Comparison of ENCODE assay signal across 9 mouse cellular contexts in the genomic region with DNA sequence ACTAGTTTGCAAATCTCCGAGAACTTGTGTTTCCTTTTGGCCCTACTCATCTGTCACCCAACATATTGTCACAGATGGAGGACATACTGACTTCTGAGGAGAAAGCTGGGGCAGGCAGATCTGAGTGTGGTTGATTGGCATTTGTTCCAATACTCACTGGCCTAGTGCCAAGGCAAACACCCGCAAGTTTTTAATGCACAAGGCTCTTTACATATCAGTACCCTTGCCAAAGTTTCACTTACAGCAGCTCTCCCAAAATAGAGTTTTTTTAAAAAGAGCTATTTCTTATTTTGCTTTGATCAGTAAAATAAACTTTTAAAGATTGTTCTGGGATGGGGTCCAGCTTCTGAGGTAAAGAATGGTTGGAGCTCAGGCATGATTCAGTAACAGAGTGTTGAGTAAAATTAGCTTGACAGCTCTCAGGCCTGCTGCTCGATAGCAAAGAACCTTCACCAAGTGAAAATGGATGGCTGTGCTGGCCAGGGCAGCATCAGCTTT.
DNase-seq lines count a peak whose midpoint lies in the region; ATAC-seq and TF ChIP-seq lines count a peak whose summit lies in the region.
"Had no signal": no experiment of that assay in that cellular context is flagged by ENCODE, and none has a peak within 500 bp of the region (broad histone marks: within the 10 kb centered on the region; RNA-seq: fewer than 3 reads in every experiment).

No protein-coding gene starts in this region.

- no peak overlapping the region for H3K4me2 ChIP-seq in embryonic facial prominence, embryonic 12.5 days (replicated peaks)
- no peak overlapping the region for H3K4me2 ChIP-seq in forebrain, postnatal 0 days (ENCODE audit: low read depth)
- no peak overlapping the region for H3K4me2 ChIP-seq in neural tube, embryonic 15.5 days

- no peaks in the 10 kb centered on the region for H3K9me3 ChIP-seq in embryonic facial prominence, embryonic 12.5 days
- H3K9me3 ChIP-seq in embryonic facial prominence, embryonic 10.5 days, result no peaks in the 10 kb centered on the region
- no peaks in the 10 kb centered on the region for H3K9me3 ChIP-seq in forebrain, postnatal 0 days (ENCODE audit: low read length)
- H3K9me3 ChIP-seq in neural tube, embryonic 15.5 days (replicated peaks), result no peaks in the 10 kb centered on the region

- TF ChIP-seq CTCF in forebrain, postnatal 0 days (IDR thresholded peaks at IDR 0.05; ENCODE audit: low read depth), result no peak

- 49% methylated on average over 3 of the region's 3 CpGs for WGBS in embryonic facial prominence, embryonic 12.5 days
- 81% methylated on average over 3 of the region's 3 CpGs for WGBS in embryonic facial prominence, embryonic 10.5 days
- 17% methylated on average over 3 of the region's 3 CpGs for WGBS in forebrain, postnatal 0 days
- 49% methylated on average over 3 of the region's 3 CpGs for WGBS in neural tube, embryonic 15.5 days

- ATAC-seq in embryonic facial prominence, embryonic 12.5 days (ENCODE audit: insufficient number of reproducible peaks, insufficient read depth, low FRiP score, low TSS enrichment), result peak; percentile 52; the same call in 1 of the 2 replicates
- ATAC-seq in forebrain, postnatal 0 days, result peak; percentile 81
- no peak for ATAC-seq in neural tube, embryonic 15.5 days (ENCODE audit: low FRiP score)

- DNase-seq in embryonic facial prominence, embryonic 10.5 days (ENCODE audit: low spot score), result no peak
- DNase-seq in 3T3-L1 (ENCODE audit: low read depth, low spot score) (peak; percentile 48), MN1 (ENCODE audit: low spot score) (no peak)
- DNase-seq in forebrain, postnatal 0 days, result peak; percentile 89
- DNase-seq in layer of hippocampus, adult 18-20 months (ENCODE audit: low spot score in 2 of 2), result peak; percentile 71 to 86
- no peak for DNase-seq in retina, postnatal 1 day

- H3K9ac ChIP-seq in embryonic facial prominence, embryonic 12.5 days, result no peak overlapping the region
- no peak overlapping the region for H3K9ac ChIP-seq in forebrain, postnatal 0 days
- no peak overlapping the region for H3K9ac ChIP-seq in neural tube, embryonic 15.5 days (replicated peaks)

- peaks cover 37% of the 10 kb centered on the region for H3K4me1 ChIP-seq in embryonic facial prominence, embryonic 12.5 days
- H3K4me1 ChIP-seq in embryonic facial prominence, embryonic 10.5 days, result peaks cover 32% of the 10 kb centered on the region
- H3K4me1 ChIP-seq in forebrain, postnatal 0 days (ENCODE audit: insufficient read depth), result no peaks in the 10 kb centered on the region
- peaks cover 53% of the 10 kb centered on the region for H3K4me1 ChIP-seq in neural tube, embryonic 15.5 days
- H3K4me1 ChIP-seq: megakaryocyte, embryonic 14.5 days had no signal

- no peaks in the 10 kb centered on the region for H3K36me3 ChIP-seq in embryonic facial prominence, embryonic 12.5 days
- H3K36me3 ChIP-seq in embryonic facial prominence, embryonic 10.5 days (replicated peaks), result peaks cover 9% of the 10 kb centered on the region
- no peaks in the 10 kb centered on the region; the same call in 1 of the 2 replicates for H3K36me3 ChIP-seq in forebrain, postnatal 0 days (ENCODE audit: insufficient read depth)
- no peaks in the 10 kb centered on the region for H3K36me3 ChIP-seq in neural tube, embryonic 15.5 days

- no peaks in the 10 kb centered on the region for H3K27me3 ChIP-seq in embryonic facial prominence, embryonic 12.5 days
- H3K27me3 ChIP-seq in embryonic facial prominence, embryonic 10.5 days (replicated peaks; ENCODE audit: low read depth, poor library complexity, severe bottlenecking), result no peaks in the 10 kb centered on the region
- H3K27me3 ChIP-seq in forebrain, postnatal 0 days (ENCODE audit: insufficient read depth, low read length), result no peaks in the 10 kb centered on the region
- H3K27me3 ChIP-seq in neural tube, embryonic 15.5 days (replicated peaks), result no peaks in the 10 kb centered on the region
- H3K27me3 ChIP-seq: megakaryocyte, embryonic 14.5 days had no signal

- no peak overlapping the region for H3K4me3 ChIP-seq in embryonic facial prominence, embryonic 12.5 days
- H3K4me3 ChIP-seq in embryonic facial prominence, embryonic 10.5 days, result no peak overlapping the region
- no peak overlapping the region for H3K4me3 ChIP-seq in forebrain, postnatal 0 days (ENCODE audit: low read depth, low read length)
- H3K4me3 ChIP-seq in neural tube, embryonic 15.5 days (replicated peaks), result no peak overlapping the region
- H3K4me3 ChIP-seq: megakaryocyte, embryonic 14.5 days had no signal

- peak overlapping the region; percentile 72 for H3K27ac ChIP-seq in embryonic facial prominence, embryonic 12.5 days
- H3K27ac ChIP-seq in embryonic facial prominence, embryonic 10.5 days (replicated peaks), result no peak overlapping the region
- peak overlapping the region; percentile 37; the same call in 1 of the 2 replicates for H3K27ac ChIP-seq in forebrain, postnatal 0 days (ENCODE audit: low read depth, low read length)
- H3K27ac ChIP-seq in neural tube, embryonic 15.5 days (replicated peaks), result peak overlapping the region; percentile 1; the same call in 1 of the 2 replicates

Comparison
In these comparisons a context has a peak if more than half of its experiments do, and no peak if none do; other contexts are left out.
1. DNase-seq: peak in 3T3-L1 (single experiment), forebrain, postnatal 0 days (single experiment) and layer of hippocampus, adult 18-20 months (2 of 2); none in embryonic facial prominence, embryonic 10.5 days (single experiment), MN1 (single experiment) and retina, postnatal 1 day (single experiment).